8 mouse cellular contexts compared by ENCODE assay signal in genomic region chr7:141435129-141435855, GRCm38 (mm10). TPM values are rescaled to one million over a fixed set of nuclear protein-coding genes. Genes with fewer than 3 reads are reported as not detected.
DNase-seq lines count a peak whose midpoint lies in the region; ATAC-seq and TF ChIP-seq lines count a peak whose summit lies in the region.

No protein-coding gene starts in this region.

- TF ChIP-seq EP300 in stomach, postnatal 0 days (optimal IDR thresholded peaks at IDR 0.05): no peak

- 4% methylated on average over 17 of the region's 17 CpGs for WGBS in forebrain, embryonic 14.5 days
- WGBS in hindbrain, embryonic 15.5 days: 4% methylated on average over 17 of the region's 17 CpGs
- 1% methylated on average over 17 of the region's 17 CpGs for WGBS in liver, adult 2 months
- 4% methylated on average over 17 of the region's 17 CpGs for WGBS in midbrain, postnatal 0 days
- 5% methylated on average over 17 of the region's 17 CpGs for WGBS in stomach, postnatal 0 days

- ATAC-seq in forebrain, embryonic 14.5 days: peak; percentile 27
- ATAC-seq in hindbrain, embryonic 15.5 days (ENCODE audit: low FRiP score, low read depth): peak; percentile 10; the same call in 1 of the 2 replicates
- no peak for ATAC-seq in midbrain, postnatal 0 days (ENCODE audit: low FRiP score)
- ATAC-seq in stomach, postnatal 0 days (ENCODE audit: low FRiP score, low TSS enrichment): peak; percentile 35; the same call in 1 of the 2 replicates

- H3K4me1 ChIP-seq in forebrain, embryonic 14.5 days (ENCODE audit: control insufficient read depth, insufficient read depth, low read length): peaks cover 19% of the 10 kb centered on the region
- H3K4me1 ChIP-seq in hindbrain, embryonic 15.5 days (replicated peaks): peaks cover 64% of the 10 kb centered on the region
- H3K4me1 ChIP-seq in liver, adult 2 months (ENCODE audit: control insufficient read depth, insufficient read depth, low read length): peaks cover 24% of the 10 kb centered on the region
- H3K4me1 ChIP-seq in midbrain, postnatal 0 days (ENCODE audit: insufficient read depth, low read length): peaks cover 20% of the 10 kb centered on the region
- H3K4me1 ChIP-seq in stomach, postnatal 0 days (replicated peaks; ENCODE audit: control insufficient read depth, insufficient read depth): peaks cover 5% of the 10 kb centered on the region; the same call in 1 of the 2 replicates

- H3K4me3 ChIP-seq in layer of hippocampus, adult 2 months: peak overlapping the region; percentile 63
- H3K4me3 ChIP-seq in forebrain, embryonic 14.5 days (ENCODE audit: low read depth, low read length): peak overlapping the region; percentile 46
- H3K4me3 ChIP-seq in hindbrain, embryonic 15.5 days: peak overlapping the region; percentile 61
- H3K4me3 ChIP-seq in liver, adult 2 months (ENCODE audit: insufficient read depth, low read depth, low read length): peak overlapping the region; percentile 48
- H3K4me3 ChIP-seq in midbrain, postnatal 0 days (ENCODE audit: low read depth, low read length): peak overlapping the region; percentile 55
- peak overlapping the region; percentile 46 for H3K4me3 ChIP-seq in stomach, postnatal 0 days (ENCODE audit: low read depth, low read length)

- H3K4me2 ChIP-seq in forebrain, embryonic 14.5 days (ENCODE audit: low read length): peak overlapping the region; percentile 96
- H3K4me2 ChIP-seq in hindbrain, embryonic 15.5 days: peak overlapping the region; percentile 84
- H3K4me2 ChIP-seq in midbrain, postnatal 0 days (ENCODE audit: low read depth, low read length, poor library complexity, severe bottlenecking): peak overlapping the region; percentile 92
- H3K4me2 ChIP-seq in stomach, postnatal 0 days (replicated peaks; ENCODE audit: low read depth): peak overlapping the region; percentile 71

- H3K9me3 ChIP-seq in forebrain, embryonic 14.5 days (replicated peaks; ENCODE audit: control insufficient read depth, low read length): no peaks in the 10 kb centered on the region
- H3K9me3 ChIP-seq in hindbrain, embryonic 15.5 days: no peaks in the 10 kb centered on the region
- no peaks in the 10 kb centered on the region for H3K9me3 ChIP-seq in midbrain, postnatal 0 days (ENCODE audit: low read length)
- H3K9me3 ChIP-seq in stomach, postnatal 0 days (ENCODE audit: control insufficient read depth, low read length): no peaks in the 10 kb centered on the region

- H3K9ac ChIP-seq in forebrain, embryonic 14.5 days (ENCODE audit: low read length): peak overlapping the region; percentile 72
- H3K9ac ChIP-seq in hindbrain, embryonic 15.5 days: peak overlapping the region; percentile 68
- peak overlapping the region; percentile 63 for H3K9ac ChIP-seq in liver, adult 2 months (ENCODE audit: low read depth, low read length)
- peak overlapping the region; percentile 77 for H3K9ac ChIP-seq in midbrain, postnatal 0 days (replicated peaks; ENCODE audit: low read length, poor library complexity, severe bottlenecking)
- H3K9ac ChIP-seq in stomach, postnatal 0 days (ENCODE audit: low read length): peak overlapping the region; percentile 55

- TF ChIP-seq POLR2A in liver, adult 2 months (IDR thresholded peaks at IDR 0.05; ENCODE audit: extremely low read depth, insufficient read depth, low read length): peak; percentile 99

- DNase-seq in layer of hippocampus, adult 2 months (ENCODE audit: low spot score in 2 of 2): peak in 1 of 2 experiments; percentile 61
- no peak for DNase-seq in layer of hippocampus, adult 11-12 months (ENCODE audit: low spot score)
- peak; percentile 78 for DNase-seq in c-Kit-positive CD71-positive TER-119-negative erythroid progenitor cells, embryonic 14.5 days (ENCODE audit: low read depth)
- peak; percentile 67 for DNase-seq in forebrain, embryonic 14.5 days (ENCODE audit: low spot score)
- DNase-seq in liver, adult 2 months (ENCODE audit: extremely low read depth, low read depth, low spot score): peak; percentile 75
- DNase-seq in midbrain, postnatal 0 days (ENCODE audit: low spot score): peak; percentile 50
- peak; percentile 80 for DNase-seq in stomach, postnatal 0 days (ENCODE audit: low spot score)

- H3K27ac ChIP-seq in layer of hippocampus, adult 2 months: peak overlapping the region; percentile 97
- H3K27ac ChIP-seq in forebrain, embryonic 14.5 days (ENCODE audit: low read depth, low read length): peak overlapping the region; percentile 78
- H3K27ac ChIP-seq in hindbrain, embryonic 15.5 days (replicated peaks): peak overlapping the region; percentile 84
- peak overlapping the region; percentile 95 for H3K27ac ChIP-seq in liver, adult 2 months (replicated peaks; ENCODE audit: insufficient read depth, low read depth, low read length)
- H3K27ac ChIP-seq in midbrain, postnatal 0 days (ENCODE audit: low read depth, low read length): peak overlapping the region; percentile 79
- H3K27ac ChIP-seq in stomach, postnatal 0 days (replicated peaks): peak overlapping the region; percentile 58; the same call in 1 of the 2 replicates

- no peak for TF ChIP-seq CTCF in layer of hippocampus, adult 2 months (conservative IDR thresholded peaks at IDR 0.05)
- no peak for TF ChIP-seq CTCF in liver, adult 2 months (IDR thresholded peaks at IDR 0.05; ENCODE audit: low read depth, low read length)
- no peak for TF ChIP-seq CTCF in midbrain, postnatal 0 days (IDR thresholded peaks at IDR 0.05)
- 0 out of 2 replicates have a peak, but pooled peaks have one; percentile 14 for TF ChIP-seq CTCF in stomach, postnatal 0 days (IDR thresholded peaks at IDR 0.05; ENCODE audit: low read depth)

- H3K27me3 ChIP-seq in forebrain, embryonic 14.5 days (replicated peaks; ENCODE audit: control insufficient read depth, insufficient read depth, low read length): no peaks in the 10 kb centered on the region
- no peaks in the 10 kb centered on the region for H3K27me3 ChIP-seq in hindbrain, embryonic 15.5 days
- no peaks in the 10 kb centered on the region for H3K27me3 ChIP-seq in liver, adult 2 months (ENCODE audit: control insufficient read depth, insufficient read depth, low read length)
- no peaks in the 10 kb centered on the region for H3K27me3 ChIP-seq in midbrain, postnatal 0 days (ENCODE audit: insufficient read depth, low read length)
- H3K27me3 ChIP-seq in stomach, postnatal 0 days (ENCODE audit: control insufficient read depth, insufficient read depth, low read length): no peaks in the 10 kb centered on the region

- peaks cover 52% of the 10 kb centered on the region for H3K36me3 ChIP-seq in forebrain, embryonic 14.5 days (ENCODE audit: control insufficient read depth, insufficient read depth, low read length)
- H3K36me3 ChIP-seq in hindbrain, embryonic 15.5 days: peaks cover 28% of the 10 kb centered on the region
- peaks cover 9% of the 10 kb centered on the region; the same call in 1 of the 2 replicates for H3K36me3 ChIP-seq in liver, adult 2 months (ENCODE audit: control insufficient read depth, insufficient read depth, low read length)
- H3K36me3 ChIP-seq in midbrain, postnatal 0 days (ENCODE audit: insufficient read depth, low read length): peaks cover 25% of the 10 kb centered on the region
- peaks cover 11% of the 10 kb centered on the region; the same call in 1 of the 2 replicates for H3K36me3 ChIP-seq in stomach, postnatal 0 days (ENCODE audit: control insufficient read depth, insufficient read depth, low read length)

- H3K79me2 ChIP-seq in liver, adult 2 months (ENCODE audit: control insufficient read depth, insufficient read depth, low read length): no peaks in the 10 kb centered on the region; the same call in 1 of the 2 replicates

RNA-seq across cellular contexts. Expression of gene Slc25a22, which starts 2.4 kb away (rescaled TPM):
- 100 to 1,000 TPM; 338 to 343 TPM for total RNA-seq in layer of hippocampus, adult 2 months (2021)
- 56.0 and 81.6 TPM in 2 replicates for polyA plus RNA-seq in forebrain, embryonic 14.5 days (2014; fragmentation: Nextera tagmentation; extraction: Ambion mirVana)
- polyA plus RNA-seq in hindbrain, embryonic 15.5 days (2015; fragmentation: Nextera tagmentation; extraction: Ambion mirVana): 94.0 and 107 TPM in 2 replicates
- 26.1 and 40.7 TPM in 2 replicates for total RNA-seq in liver, adult 2 months (2014; rRNA removed)
- 315 and 345 TPM in 2 replicates for polyA plus RNA-seq in liver, adult 2 months (2012; rRNA removed)
- total RNA-seq in midbrain, postnatal 0 days (2014; rRNA removed): 148 and 152 TPM in 2 replicates
- polyA plus RNA-seq in midbrain, postnatal 0 days (2015; fragmentation: Nextera tagmentation; extraction: Ambion mirVana): 118 and 121 TPM in 2 replicates
- polyA plus RNA-seq in stomach, postnatal 0 days (2015; fragmentation: Nextera tagmentation; extraction: Ambion mirVana): 17.2 and 17.6 TPM in 2 replicates

RNA-seq across cellular contexts. Expression of gene Cend1, which starts 6.0 kb away (rescaled TPM):
- total RNA-seq in layer of hippocampus, adult 2 months (2021): 100 to 1,000 TPM; 251 to 263 TPM
- 21.3 and 25.1 TPM in 2 replicates for polyA plus RNA-seq in forebrain, embryonic 14.5 days (2014; fragmentation: Nextera tagmentation; extraction: Ambion mirVana)
- polyA plus RNA-seq in hindbrain, embryonic 15.5 days (2015; fragmentation: Nextera tagmentation; extraction: Ambion mirVana): 153 and 184 TPM in 2 replicates
- 0.13 TPM in 1 of 2 replicates, not detected in the other for total RNA-seq in liver, adult 2 months (2014; rRNA removed)
- polyA plus RNA-seq in liver, adult 2 months (2012; rRNA removed): 0.09 and 0.10 TPM in 2 replicates
- 167 and 195 TPM in 2 replicates for total RNA-seq in midbrain, postnatal 0 days (2014; rRNA removed)
- 194 and 233 TPM in 2 replicates for polyA plus RNA-seq in midbrain, postnatal 0 days (2015; fragmentation: Nextera tagmentation; extraction: Ambion mirVana)
- 2.0 and 2.5 TPM in 2 replicates for polyA plus RNA-seq in stomach, postnatal 0 days (2015; fragmentation: Nextera tagmentation; extraction: Ambion mirVana)

RNA-seq across cellular contexts. Expression of gene Pidd1, which starts 8.5 kb away (rescaled TPM):
- 1 to 10 TPM; 1.1 to 1.7 TPM for total RNA-seq in layer of hippocampus, adult 2 months (2021)
- 5.4 and 5.6 TPM in 2 replicates for polyA plus RNA-seq in forebrain, embryonic 14.5 days (2014; fragmentation: Nextera tagmentation; extraction: Ambion mirVana)
- polyA plus RNA-seq in hindbrain, embryonic 15.5 days (2015; fragmentation: Nextera tagmentation; extraction: Ambion mirVana): 3.9 and 4.5 TPM in 2 replicates
- total RNA-seq in liver, adult 2 months (2014; rRNA removed): 0.37 and 0.94 TPM in 2 replicates
- polyA plus RNA-seq in liver, adult 2 months (2012; rRNA removed): 3.8 and 4.7 TPM in 2 replicates
- 1.4 and 1.6 TPM in 2 replicates for total RNA-seq in midbrain, postnatal 0 days (2014; rRNA removed)
- 1.1 and 1.3 TPM in 2 replicates for polyA plus RNA-seq in midbrain, postnatal 0 days (2015; fragmentation: Nextera tagmentation; extraction: Ambion mirVana)
- 1.8 and 2.0 TPM in 2 replicates for polyA plus RNA-seq in stomach, postnatal 0 days (2015; fragmentation: Nextera tagmentation; extraction: Ambion mirVana)

RNA-seq across cellular contexts. Expression of gene Rplp2, which starts 11.9 kb away (rescaled TPM):
- 100 to 1,000 TPM; 548 to 575 TPM for total RNA-seq in layer of hippocampus, adult 2 months (2021)
- polyA plus RNA-seq in forebrain, embryonic 14.5 days (2014; fragmentation: Nextera tagmentation; extraction: Ambion mirVana): 740 and 845 TPM in 2 replicates
- polyA plus RNA-seq in hindbrain, embryonic 15.5 days (2015; fragmentation: Nextera tagmentation; extraction: Ambion mirVana): 674 and 754 TPM in 2 replicates
- 255 and 308 TPM in 2 replicates for total RNA-seq in liver, adult 2 months (2014; rRNA removed)
- polyA plus RNA-seq in liver, adult 2 months (2012; rRNA removed): 265 and 286 TPM in 2 replicates
- 180 and 197 TPM in 2 replicates for total RNA-seq in midbrain, postnatal 0 days (2014; rRNA removed)
- polyA plus RNA-seq in midbrain, postnatal 0 days (2015; fragmentation: Nextera tagmentation; extraction: Ambion mirVana): 761 and 852 TPM in 2 replicates
- 1,187 and 1,334 TPM in 2 replicates for polyA plus RNA-seq in stomach, postnatal 0 days (2015; fragmentation: Nextera tagmentation; extraction: Ambion mirVana)

RNA-seq across cellular contexts. Expression of gene Pnpla2, which starts 19.7 kb away (rescaled TPM):
- total RNA-seq in layer of hippocampus, adult 2 months (2021): 10 to 100 TPM; 25.1 to 28.3 TPM
- 16.3 and 20.5 TPM in 2 replicates for polyA plus RNA-seq in forebrain, embryonic 14.5 days (2014; fragmentation: Nextera tagmentation; extraction: Ambion mirVana)
- polyA plus RNA-seq in hindbrain, embryonic 15.5 days (2015; fragmentation: Nextera tagmentation; extraction: Ambion mirVana): 19.7 and 19.8 TPM in 2 replicates
- 22.6 and 31.7 TPM in 2 replicates for total RNA-seq in liver, adult 2 months (2014; rRNA removed)
- polyA plus RNA-seq in liver, adult 2 months (2012; rRNA removed): 83.7 and 84.8 TPM in 2 replicates
- 6.5 and 7.0 TPM in 2 replicates for total RNA-seq in midbrain, postnatal 0 days (2014; rRNA removed)
- polyA plus RNA-seq in midbrain, postnatal 0 days (2015; fragmentation: Nextera tagmentation; extraction: Ambion mirVana): 22.2 and 24.5 TPM in 2 replicates
- polyA plus RNA-seq in stomach, postnatal 0 days (2015; fragmentation: Nextera tagmentation; extraction: Ambion mirVana): 82.1 and 88.0 TPM in 2 replicates
